Mouse (Mus musculus): ENCODE results near the gene Fan1.

Fan1 gene

GRCm38 (mm10) chr7:64332686-64333085 lies 41.2 kb downstream of the Fan1 start:
- DNase-seq (ENCODE audit: low read depth, low spot score): no peak

GRCm38 (mm10) chr7:64331309-64331708 lies 42.6 kb downstream of the Fan1 start:
- no peak for DNase-seq (ENCODE audit: low read depth, low spot score)

- no peak for DNase-seq (ENCODE audit: low read depth, low spot score)
Measured at GRCm38 (mm10) chr7:64327486-64327885, 46.4 kb downstream of the Fan1 start.

DNA sequence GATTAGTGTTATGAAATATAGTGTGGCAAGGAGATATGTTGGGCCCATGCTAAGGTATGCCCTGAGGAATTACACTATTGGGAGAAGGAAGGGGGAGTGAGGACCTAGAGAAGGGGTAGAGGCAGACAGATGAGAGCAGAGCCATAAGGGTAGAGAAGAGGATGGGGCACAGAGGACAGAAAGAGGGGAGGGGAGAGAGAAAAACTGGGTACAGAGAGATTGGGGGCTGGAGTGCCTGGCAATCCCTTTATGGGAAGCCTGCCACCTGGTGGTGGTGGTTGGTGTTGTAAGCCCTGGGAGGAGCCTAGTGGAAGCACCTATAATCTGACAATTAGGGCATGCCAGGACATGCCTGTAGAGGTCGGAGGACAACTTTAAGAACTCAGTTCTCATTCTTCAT lies 47.0 kb downstream of the Fan1 start:
- DNase-seq (ENCODE audit: low read depth, low spot score): no peak

DNA sequence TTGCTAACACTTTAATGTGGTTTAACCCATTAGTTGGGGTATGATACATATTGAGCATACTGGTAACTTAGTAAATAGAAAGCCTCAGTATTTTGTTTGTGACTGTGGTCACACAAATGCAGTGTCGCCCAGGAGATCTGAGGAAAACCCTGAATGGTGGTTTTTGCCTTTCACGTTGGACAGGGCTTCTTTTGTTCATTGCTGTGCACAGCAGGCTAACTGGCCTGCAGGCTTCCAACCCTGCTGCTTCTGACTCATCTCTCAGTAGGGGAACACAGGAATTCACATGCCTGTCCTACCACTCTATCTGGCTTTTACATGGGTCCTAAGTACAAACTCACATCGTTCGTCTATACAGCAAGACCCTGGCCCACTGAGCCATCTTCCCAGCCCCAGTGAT lies 52.2 kb downstream of the Fan1 start:
- no peak for DNase-seq (ENCODE audit: low read depth, low spot score)

DNA sequence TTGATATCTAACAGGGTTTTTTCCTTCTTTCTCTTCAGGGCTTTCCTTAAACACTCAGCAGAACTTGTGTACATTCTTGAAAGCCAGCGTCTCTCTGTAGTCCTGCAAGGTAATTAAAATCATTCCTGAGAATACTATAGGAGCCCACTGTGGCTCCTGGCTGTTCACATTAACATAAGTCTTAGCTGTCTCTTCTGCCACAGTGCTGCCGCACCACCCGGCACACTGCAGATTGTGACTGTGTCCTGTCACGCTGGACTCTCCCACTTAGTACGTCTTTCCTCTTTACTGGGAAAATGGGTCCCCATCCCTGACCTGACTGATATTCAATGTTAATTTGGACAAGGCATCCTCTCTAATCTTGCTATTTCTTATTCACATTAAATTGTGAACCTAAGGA lies 52.8 kb downstream of the Fan1 start:
- DNase-seq (ENCODE audit: low read depth, low spot score): no peak

- no peak for DNase-seq (ENCODE audit: low read depth, low spot score)
Measured at GRCm38 (mm10) chr7:64312811-64313210, 61.1 kb downstream of the Fan1 start.

DNA sequence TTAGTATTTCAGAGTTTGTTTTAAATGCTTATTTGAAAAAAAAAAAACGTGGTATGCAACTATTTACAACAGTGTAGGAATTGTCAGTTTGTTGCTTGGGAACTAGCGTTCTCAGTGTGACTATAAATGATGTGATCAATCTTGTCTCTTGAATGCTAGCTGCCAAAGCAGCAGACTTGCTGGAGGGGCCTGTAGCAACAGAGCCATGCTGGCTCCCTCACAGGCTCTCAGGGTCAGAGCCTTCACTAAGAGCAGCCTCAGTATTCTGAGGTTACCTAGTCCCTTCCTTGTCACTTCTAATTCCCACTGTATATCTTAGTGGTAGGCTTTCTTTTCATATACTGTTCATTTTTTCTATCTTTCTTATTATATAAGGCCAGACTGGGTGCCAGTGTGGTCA lies 63.1 kb downstream of the Fan1 start:
- no peak for DNase-seq (ENCODE audit: low read depth, low spot score)

GRCm38 (mm10) chr7:64310241-64310640 lies 63.7 kb downstream of the Fan1 start:
- DNase-seq (ENCODE audit: low read depth, low spot score): no peak

Measured in telencephalon, adult 2 months (tissue).